Mouse (Mus musculus) skeletal muscle tissue, adult 2 months (tissue): ENCODE measurements at regions not wholly inside any gene's neighbourhood (a gene's known extent, or its start where the extent isn't known, plus 50 kb on each side); places are given as distances from the start of the nearest gene placed in this dataset.

Experiments
- DNase-seq: peaks from one replicate; pipeline ENCODE4 v3.0.0-alpha.2; 2012; ENCODE audit warnings: low read depth, low spot score

GRCm38 (mm10) chr17:4296521-4297155 lies 600.6 kb upstream of the Nox3 start:
- peak; percentile 43 for DNase-seq

GRCm38 (mm10) chr17:4297156-4297535 lies 601.1 kb upstream of the Nox3 start:
- peak; percentile 40 for DNase-seq

DNA sequence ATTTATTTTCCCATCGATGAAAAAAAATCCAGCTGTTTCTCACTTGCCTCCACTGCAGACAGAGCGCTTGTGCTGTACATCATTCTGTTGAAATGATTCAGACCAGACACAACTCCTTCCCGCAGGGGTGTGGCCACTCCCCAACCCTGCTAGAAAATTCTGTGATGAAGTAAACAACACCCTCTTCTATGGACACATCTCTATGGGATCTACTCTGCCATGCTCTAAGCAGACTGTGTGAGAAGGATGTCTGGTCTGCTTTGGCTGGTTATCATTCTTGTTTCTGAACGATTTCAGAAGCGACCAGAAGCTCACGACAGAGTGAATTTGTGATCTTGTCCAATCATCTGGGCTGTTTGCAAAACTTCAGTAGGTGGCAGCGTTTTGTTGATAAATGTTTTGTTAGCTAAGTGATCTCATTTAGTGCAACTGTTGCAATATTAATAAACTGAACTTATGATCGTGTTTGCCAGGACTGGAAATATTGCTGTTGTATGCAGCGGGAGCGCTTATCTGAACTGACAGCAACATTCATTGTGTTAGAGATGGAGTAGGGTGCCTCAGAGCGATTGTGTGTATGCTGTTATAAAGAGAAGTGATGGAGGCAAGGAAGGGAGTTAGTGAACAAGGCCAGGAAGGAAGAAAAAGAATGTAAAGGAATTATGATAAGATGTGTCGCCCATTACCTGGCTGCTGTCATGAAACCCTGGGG lies 605.2 kb upstream of the Nox3 start:
- no peak for DNase-seq

DNA sequence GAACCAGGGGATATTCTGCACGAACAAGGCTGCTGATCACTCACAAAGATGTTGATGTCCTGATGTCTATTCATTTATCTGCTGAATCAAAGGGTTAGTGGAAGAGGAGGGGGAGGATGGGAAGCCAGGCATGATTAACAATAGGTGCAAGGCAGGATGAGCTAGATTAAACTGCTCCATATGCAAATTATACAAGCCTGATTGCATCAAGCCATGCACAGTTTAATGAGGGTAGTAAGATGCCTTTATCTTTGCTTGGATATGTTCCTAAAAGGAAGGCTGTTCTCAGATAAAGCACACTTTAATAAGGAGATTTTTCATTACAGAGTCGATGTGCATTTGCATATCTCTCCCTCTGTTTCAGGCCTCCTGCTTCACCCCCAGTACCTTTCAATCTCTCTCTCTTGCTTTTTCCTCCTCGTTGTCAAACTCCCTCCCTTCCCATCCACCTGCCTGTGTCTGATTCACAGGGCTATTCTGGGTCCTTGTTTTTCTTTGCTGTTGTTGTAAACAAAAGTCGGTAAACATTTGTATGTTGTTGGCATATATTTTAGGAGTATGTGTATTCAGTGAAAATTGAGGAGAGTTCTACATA lies 615.8 kb upstream of the Nox3 start:
- no peak for DNase-seq

GRCm38 (mm10) chr17:4319141-4319540 lies 623.1 kb upstream of the Nox3 start:
- DNase-seq: no peak

DNA sequence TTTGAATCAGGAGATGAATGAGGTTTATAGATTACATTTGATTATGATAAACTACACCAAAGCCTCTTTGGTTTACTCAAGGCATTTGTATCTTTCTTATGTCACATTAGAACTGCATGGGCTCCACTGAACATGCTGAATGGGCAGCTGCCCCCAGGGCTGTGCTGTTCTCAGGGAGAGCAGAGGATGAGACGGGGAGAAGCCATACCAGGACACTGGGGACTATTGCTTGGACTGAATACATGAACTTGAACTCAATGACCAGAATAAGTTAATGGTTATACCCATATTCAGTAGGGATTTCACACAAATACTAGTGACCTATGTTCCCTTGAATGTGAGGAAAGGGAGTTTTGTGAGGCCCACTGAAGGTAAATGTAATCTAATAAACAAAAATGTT lies 632.7 kb upstream of the Nox3 start:
- no peak for DNase-seq

GRCm38 (mm10) chr17:4331650-4332049 lies 635.6 kb upstream of the Nox3 start:
- no peak for DNase-seq

GRCm38 (mm10) chr17:4333091-4333490 lies 637.0 kb upstream of the Nox3 start:
- no peak for DNase-seq

DNA sequence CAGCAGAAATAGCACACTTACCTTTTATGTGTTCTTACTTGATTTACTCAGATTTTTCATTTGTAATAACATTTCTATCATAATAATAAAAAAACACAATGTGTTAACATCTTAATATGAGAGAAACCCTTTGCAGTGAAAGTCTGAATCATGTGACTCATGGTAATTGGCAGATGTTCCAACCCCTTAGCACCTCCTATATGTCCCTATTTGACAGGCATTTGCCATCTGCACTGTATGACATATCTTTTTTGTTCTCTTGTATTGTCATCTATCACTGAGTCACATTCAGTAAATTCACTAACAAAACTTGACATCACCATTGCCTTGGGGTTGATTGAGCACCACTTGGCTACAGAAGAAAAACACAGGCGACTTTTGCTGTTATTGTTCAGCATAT lies 641.1 kb upstream of the Arid1b start:
- no peak for DNase-seq

DNA sequence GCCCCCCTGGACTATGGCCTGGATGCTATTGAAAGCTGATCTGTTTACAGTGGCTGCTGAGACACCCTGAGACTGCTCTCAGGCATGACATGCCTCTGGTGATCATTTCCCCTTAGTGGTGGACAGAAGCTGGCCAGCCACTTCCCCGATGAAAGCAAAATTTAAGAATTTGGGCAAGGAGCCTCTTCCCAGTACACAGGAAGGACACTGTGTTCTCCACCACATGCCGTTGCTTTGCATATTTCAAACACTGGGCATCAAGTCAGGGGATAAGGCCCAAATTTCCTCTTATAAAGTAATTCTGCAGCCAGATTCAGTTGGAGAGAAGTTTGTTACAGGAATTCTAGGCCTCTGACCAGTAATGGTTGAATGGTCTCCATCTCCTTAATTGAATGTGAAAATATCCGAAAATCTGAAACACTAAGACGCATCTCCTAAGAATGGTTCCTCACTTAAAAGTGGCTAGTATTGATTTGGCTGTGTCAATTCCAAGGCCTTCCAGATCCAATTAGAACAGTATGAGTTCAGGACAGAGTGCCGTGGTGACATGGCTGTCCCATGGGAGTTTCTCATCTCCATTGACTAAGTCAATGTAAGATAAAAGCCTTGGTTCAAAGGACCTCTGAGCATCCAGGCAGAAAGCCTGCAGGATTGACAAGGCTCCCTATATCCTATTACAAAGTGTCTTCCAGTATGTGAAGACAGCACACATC lies 638.5 kb upstream of the Arid1b start:
- DNase-seq: peak; percentile 79

GRCm38 (mm10) chr17:4360413-4361320 lies 633.5 kb upstream of the Arid1b start:
- no peak for DNase-seq

DNA sequence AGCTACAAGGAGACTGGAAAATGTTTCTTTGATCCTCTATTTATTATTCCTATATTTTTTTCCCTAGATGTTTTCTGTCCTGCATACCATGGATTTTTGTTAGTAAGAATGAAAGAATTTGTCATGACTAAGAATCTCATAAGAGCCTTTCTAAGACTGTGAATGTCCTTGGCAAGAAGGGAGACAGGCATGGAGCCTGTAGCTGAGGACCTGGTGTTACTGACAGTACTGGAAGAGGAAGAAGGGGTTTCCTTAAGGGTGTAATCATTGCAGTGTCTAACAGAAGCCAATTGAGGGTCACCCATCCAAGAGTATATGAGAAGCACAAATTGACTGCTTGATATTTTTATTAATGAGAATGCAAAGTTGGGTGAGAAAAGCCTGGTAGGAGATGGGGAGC lies 628.3 kb upstream of the Arid1b start:
- DNase-seq: no peak

- DNase-seq: no peak
Measured at GRCm38 (mm10) chr17:4380449-4380848, 613.7 kb upstream of the Arid1b start.

DNA sequence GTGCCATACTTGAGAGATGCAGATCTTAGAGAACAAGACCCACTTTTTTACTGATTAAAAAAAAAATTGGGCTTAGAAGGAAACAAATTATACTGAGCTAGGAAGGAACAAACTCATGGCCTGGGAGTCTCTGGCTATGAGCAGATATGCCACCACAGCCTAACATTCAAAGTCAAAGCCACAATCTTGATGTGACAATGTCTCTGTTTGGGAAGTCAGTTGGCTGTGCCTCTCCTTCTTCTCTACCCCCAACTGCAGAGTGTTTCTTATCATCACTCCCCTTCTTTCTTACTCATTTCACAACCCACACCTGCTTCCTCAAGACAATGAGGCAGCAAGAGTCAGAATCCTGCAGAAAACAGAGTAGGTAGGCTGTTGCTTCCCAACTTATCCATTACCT lies 613.3 kb upstream of the Arid1b start:
- no peak for DNase-seq

DNA sequence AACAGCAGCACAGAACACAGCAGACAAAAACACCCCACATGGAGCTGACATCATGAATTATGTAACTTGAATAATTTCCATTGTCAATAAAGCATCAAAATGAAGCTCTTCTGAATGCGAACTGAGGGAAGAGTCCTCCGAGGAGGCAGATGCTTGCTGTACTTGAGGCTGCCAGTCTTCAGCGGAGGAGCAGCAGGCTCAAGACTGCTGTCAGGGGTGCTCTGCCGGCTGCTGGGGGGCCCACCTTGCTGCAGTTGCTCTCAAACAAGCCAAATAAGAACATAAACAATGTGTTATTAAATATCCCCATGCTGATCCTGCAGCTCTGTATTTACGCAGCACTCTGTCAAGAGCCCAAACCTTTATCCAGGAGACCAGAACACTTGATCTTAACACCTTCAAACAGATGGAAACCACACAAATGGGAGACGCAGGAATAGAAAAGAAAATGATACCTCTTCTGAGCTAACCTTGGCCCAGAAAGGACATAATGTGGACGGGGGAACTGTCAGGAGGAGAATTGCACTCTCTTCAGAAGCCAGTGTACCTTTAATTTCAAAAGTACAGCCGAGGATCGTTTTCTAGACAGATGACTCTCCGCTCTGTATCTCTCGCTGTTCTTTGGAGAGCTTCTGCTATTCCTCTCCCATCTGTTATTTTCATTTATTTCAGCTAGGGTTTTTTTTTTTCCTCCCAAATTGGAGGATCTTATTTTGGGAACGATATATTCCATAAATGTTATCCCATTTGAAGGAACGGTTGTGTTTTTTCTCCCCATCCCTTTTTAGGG lies 612.0 kb upstream of the Arid1b start:
- DNase-seq: no peak

DNA sequence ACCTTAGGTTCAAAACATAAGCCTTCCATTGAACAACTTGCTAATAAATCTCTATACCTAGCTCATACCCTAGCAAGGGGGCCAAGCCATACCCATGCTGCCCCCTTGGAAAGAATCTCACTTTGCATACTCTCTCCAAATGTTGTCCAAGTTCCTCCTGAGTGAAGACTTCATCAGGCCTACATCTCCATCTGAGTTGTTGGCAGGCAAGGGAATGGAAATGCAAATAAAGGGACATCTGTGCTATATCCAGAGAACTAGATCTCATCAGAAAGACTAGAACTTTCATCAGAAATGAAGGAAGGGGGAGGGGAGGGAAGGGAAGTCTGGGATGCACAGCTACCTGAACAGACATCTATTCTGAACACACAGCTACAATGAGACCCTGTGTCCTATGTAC lies 611.4 kb upstream of the Arid1b start:
- DNase-seq: no peak

DNA sequence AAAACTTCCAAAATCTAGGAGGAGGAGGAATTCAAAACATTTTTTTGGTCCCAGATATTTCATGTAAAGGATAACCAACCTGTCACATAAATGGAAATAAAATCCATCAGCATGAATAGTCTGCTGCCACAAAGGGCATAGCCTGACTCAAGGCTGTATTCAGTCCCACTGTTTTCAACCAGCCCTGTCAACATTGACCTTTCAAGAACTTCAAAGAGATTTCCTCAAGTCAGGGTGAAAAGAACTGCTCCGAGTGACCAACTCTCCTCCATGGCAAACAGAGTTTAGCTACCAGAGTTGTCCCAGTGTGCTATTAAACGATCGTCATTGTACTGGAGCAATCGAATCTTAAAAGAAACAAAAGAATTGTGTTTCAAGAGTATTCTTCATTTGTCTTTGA lies 606.5 kb upstream of the Arid1b start:
- DNase-seq: no peak

DNA sequence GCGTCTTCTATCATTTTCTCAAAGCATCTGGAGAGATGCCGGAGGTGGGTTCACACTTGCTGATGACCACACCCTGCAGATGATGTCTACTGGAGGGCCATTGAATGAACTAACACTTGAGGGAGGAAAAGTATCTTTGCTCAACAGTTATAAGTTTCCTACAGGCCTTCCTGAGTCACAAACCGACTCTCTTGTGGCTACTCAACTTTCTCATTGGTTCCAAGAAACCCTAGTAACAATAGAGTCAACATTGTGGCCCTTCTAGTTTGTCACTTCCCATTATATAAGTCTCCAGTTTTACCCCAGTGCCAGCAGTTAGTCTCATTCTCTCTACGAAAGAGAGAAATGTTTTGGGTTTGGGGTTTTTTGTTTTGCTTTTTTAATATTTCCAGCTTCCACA lies 604.1 kb upstream of the Arid1b start:
- DNase-seq: no peak

DNA sequence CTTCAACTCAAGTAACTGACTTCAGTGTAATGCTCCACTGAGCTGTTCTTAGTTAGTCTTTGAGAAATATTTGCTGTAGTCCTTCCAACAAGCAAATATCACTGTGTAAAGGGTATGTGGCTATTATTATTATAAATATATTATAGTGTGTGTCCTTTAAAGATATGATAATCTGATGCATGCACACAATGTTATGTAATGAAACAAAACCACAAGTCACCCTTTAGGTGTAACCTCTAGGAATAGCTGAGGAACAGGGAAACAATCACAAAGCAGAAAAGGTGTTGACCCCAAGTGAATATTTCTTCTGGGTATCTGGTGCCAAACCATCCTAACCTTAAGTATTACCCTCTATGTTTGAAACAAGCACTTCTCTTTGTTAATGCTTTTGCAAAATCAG lies 603.6 kb upstream of the Arid1b start:
- DNase-seq: no peak

DNA sequence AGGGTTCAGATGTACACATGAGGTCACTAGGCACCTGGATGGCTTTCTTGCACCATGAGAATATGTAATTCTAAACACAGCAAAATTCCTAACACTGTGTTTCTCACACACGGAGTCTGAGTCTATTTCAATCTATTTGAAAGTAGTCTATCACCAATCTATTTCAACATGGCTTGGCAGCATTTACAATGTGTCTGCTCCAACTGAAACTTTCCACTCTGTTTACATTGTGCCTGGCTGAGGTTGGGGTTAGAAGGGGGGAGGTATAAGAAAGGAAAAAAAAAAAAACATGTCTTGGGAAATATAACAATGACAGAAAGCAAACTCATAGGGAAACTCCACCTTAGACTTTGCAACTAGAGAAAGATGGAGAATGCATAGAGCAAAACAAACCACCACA lies 602.9 kb upstream of the Arid1b start:
- no peak for DNase-seq

DNA sequence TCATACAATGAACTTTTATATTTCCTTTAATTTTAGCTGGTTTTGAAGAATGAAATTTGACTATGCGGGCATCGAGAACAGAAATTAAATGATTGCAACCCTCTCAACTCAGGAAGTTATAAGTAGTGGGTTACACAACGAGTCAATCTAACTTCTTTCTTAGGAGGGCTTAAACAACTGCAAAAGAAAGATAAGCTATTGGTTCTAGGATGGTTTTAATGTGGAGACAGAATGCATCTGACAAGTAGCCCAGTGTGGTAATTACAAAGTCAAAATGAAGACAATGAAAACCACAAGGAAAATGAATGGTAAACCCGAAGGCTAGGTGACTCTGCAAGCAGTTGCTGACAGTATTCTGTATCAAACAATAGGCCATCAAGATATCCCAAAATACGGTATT lies 598.0 kb upstream of the Arid1b start:
- no peak for DNase-seq
